Mouse (Mus musculus) intestine, postnatal 0 days (tissue): Measurements from ENCODE around the gene Ebi3. TPM values are rescaled to one million over a fixed set of nuclear protein-coding genes. Genes with fewer than 3 reads are reported as not detected.
"Not testable (repeated sequence)": the region's sequence is repeated elsewhere in the genome, so short reads cannot be mapped to it uniquely, and the experiment has no call there.

ENCODE experiments used
- ATAC-seq: fragments of 200-750 bp; cut with Nextera tagmentation; 2 replicates; pipeline ENCODE4 v1.8.0; 2017; ENCODE audit warnings: mild to moderate bottlenecking, moderate TSS enrichment, moderate library complexity
- H3K27ac ChIP-seq: fragments of 300-500 bp; sonication (generic); 2 replicates; pipeline ENCODE4 v1.5.1; 2014; ENCODE audit warnings: mild to moderate bottlenecking, low read depth, low read length, moderate library complexity
- H3K27me3 ChIP-seq: fragments of 300-500 bp; sonication (generic); replicated peaks from 2 replicates; pipeline ENCODE4 v1.6.1; 2014; ENCODE audit warnings: low read length, mixed read lengths; ENCODE audit not compliant: control insufficient read depth, insufficient read depth
- H3K36me3 ChIP-seq: fragments of 300-500 bp; sonication (generic); 2 replicates; pipeline ENCODE4 v1.6.1; 2014; ENCODE audit warnings: mild to moderate bottlenecking, moderate library complexity; ENCODE audit not compliant: control insufficient read depth, insufficient read depth
- H3K4me1 ChIP-seq: fragments of 300-500 bp; sonication (generic); replicated peaks from 2 replicates; pipeline ENCODE4 v1.6.1; 2014; ENCODE audit warnings: antibody characterized with exemption, low read length, mixed read lengths; ENCODE audit not compliant: control insufficient read depth, insufficient read depth
- H3K4me2 ChIP-seq: fragments of 300-500 bp; sonication (generic); replicated peaks from 2 replicates; pipeline ENCODE4 v1.6.1; 2014; ENCODE audit warnings: low read depth, mild to moderate bottlenecking, moderate library complexity
- H3K4me3 ChIP-seq: fragments of 300-500 bp; sonication (generic); 2 replicates; pipeline ENCODE4 v1.5.1; 2014; ENCODE audit warnings: low read depth, low read length
- H3K9ac ChIP-seq: fragments of 300-500 bp; sonication (generic); 2 replicates; pipeline ENCODE4 v1.6.1; 2014; ENCODE audit warnings: mild to moderate bottlenecking, low read depth, low read length
- H3K9me3 ChIP-seq: fragments of 300-500 bp; sonication (generic); 2 replicates; pipeline ENCODE4 v1.6.1; 2016; ENCODE audit warnings: mixed run types; ENCODE audit not compliant: control insufficient read depth
- CTCF ChIP-seq: sonication (generic); IDR thresholded peaks from 2 replicates; pipeline ENCODE4 v1.5.1; 2016; ENCODE audit warnings: low read depth, mild to moderate bottlenecking, control low read depth, antibody characterized with exemption, moderate library complexity
- WGBS: fragments of 180-500 bp; shearing (Covaris S2); extraction: QIAGEN DNeasy Blood & Tissue Kit; methylation state at CpG from one replicate; pipeline ENCODE4 v1.1.7; 2014; 5-methylcytosine and 5-hydroxymethylcytosine counted together
- polyA plus RNA-seq: library from polyadenylated mRNA; unstranded; fragments of >200 nt; fragmentation: Nextera tagmentation; extraction: Ambion mirVana; gene quantifications from 2 replicates; pipeline ENCODE4 v1.2.1, GENCODE M21; 2015

Ebi3 gene
- polyA plus RNA-seq, 1 experiment from 2014 or later: 1.5 TPM

- peak overlapping the region; percentile 72 for H3K4me3 ChIP-seq
- no peaks in the 10 kb centered on the region for H3K4me1 ChIP-seq
- no peaks in the 10 kb centered on the region for H3K27me3 ChIP-seq
- H3K36me3 ChIP-seq: no peaks in the 10 kb centered on the region
- 65% methylated on average over 2 of the region's 2 CpGs for WGBS
- H3K9ac ChIP-seq: peak overlapping the region; percentile 69; the same call in 1 of the 2 replicates
- no peak overlapping the region for H3K27ac ChIP-seq
- TF ChIP-seq CTCF: no peak
- peaks cover 4% of the 10 kb centered on the region; the same call in 1 of the 2 replicates for H3K9me3 ChIP-seq
- H3K4me2 ChIP-seq: peak overlapping the region; percentile 93
- no peak for ATAC-seq
Measured at GRCm38 (mm10) chr17:55932635-55933034, 19.8 kb upstream of the Ebi3 start.

DNA sequence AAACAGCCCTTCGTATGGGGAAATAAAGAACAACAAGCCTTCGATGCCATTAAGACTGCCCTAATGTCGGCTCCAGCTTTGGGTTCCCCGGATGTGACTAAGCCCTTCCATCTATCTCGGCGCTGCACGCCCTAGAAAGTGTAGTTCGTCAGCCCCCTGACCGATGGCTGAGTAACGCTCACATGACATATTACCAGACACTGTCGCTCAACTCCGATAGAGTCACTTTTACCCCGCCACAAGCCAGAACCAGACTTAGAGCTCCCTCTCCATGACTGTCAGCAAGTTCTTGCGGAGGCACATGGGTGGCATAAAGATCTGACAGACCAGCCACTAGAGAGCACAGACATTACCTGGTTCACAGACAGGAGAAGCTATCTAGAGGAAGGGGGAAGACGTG is 19.2 kb upstream of the Ebi3 start:
- Histone ChIP-seq H3K36me3 (no peaks in the 10 kb centered on the region), H3K27me3 (no peaks in the 10 kb centered on the region), H3K4me1 (no peaks in the 10 kb centered on the region), H3K9ac (no peak overlapping the region), H3K9me3 (peaks cover 4% of the 10 kb centered on the region; the same call in 1 of the 2 replicates), H3K4me3 (no peak overlapping the region), H3K4me2 (no peak overlapping the region; the same call in 1 of the 2 replicates), H3K27ac (no peak overlapping the region)
- ATAC-seq: no peak
- WGBS: 95% methylated on average over 15 of the region's 15 CpGs
- TF ChIP-seq CTCF: no peak

- not testable (repeated sequence) for H3K9me3 ChIP-seq, H3K27me3 ChIP-seq, H3K36me3 ChIP-seq, H3K9ac ChIP-seq, H3K4me1 ChIP-seq
- H3K4me3 ChIP-seq: peak overlapping the region; percentile 47
- ATAC-seq: peak; percentile 42
- 18% methylated on average over 10 of the region's 10 CpGs for WGBS
- H3K27ac ChIP-seq: peak overlapping the region; percentile 89
- peak overlapping the region; percentile 86 for H3K4me2 ChIP-seq
Measured at GRCm38 (mm10) chr17:55944387-55944865, 8.0 kb upstream of the Ebi3 start.

GRCm38 (mm10) chr17:55944866-55945682 is 7.4 kb upstream of the Ebi3 start:
- H3K4me2 ChIP-seq: peak overlapping the region; percentile 86
- 0% methylated on average over 56 of the region's 56 CpGs for WGBS
- peak overlapping the region; percentile 89 for H3K27ac ChIP-seq
- ATAC-seq: peak; percentile 97
- H3K9me3 ChIP-seq, H3K4me1 ChIP-seq, H3K27me3 ChIP-seq, H3K36me3 ChIP-seq: not testable (repeated sequence)
- H3K9ac ChIP-seq: peak overlapping the region; percentile 48
- peak overlapping the region; percentile 47 for H3K4me3 ChIP-seq

- no peak for ATAC-seq
- TF ChIP-seq CTCF: no peak
- Histone ChIP-seq H3K9ac (peak overlapping the region; percentile 48), H3K9me3 (no peaks in the 10 kb centered on the region), H3K27me3 (no peaks in the 10 kb centered on the region), H3K36me3 (no peaks in the 10 kb centered on the region), H3K4me1 (no peaks in the 10 kb centered on the region), H3K27ac (peak overlapping the region; percentile 89), H3K4me3 (peak overlapping the region; percentile 47), H3K4me2 (peak overlapping the region; percentile 86)
- 16% methylated on average over 5 of the region's 5 CpGs for WGBS
Measured at GRCm38 (mm10) chr17:55945696-55946095, 6.7 kb upstream of the Ebi3 start.

DNA sequence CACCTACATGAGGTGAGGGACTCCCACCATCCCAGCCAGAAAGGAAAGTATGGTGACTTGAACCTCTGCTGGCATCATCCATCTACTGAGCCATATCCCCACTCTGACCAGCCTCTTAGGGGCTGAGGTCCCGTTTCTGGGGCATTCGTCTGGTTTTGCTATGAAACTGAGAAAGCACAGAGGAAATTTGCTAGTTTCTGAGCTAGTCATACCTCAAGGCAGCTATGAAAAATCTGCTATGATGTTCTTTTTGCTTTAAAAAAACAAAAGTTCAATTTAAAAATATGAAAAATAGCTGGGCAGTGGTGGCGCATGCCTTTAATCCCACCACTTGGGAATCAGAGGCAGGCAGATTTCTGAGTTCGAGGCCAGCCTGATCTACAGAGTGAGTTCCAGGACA is 3.8 kb upstream of the Ebi3 start:
- Histone ChIP-seq H3K4me3 (no peak overlapping the region), H3K4me1 (no peaks in the 10 kb centered on the region), H3K4me2 (no peak overlapping the region), H3K27ac (no peak overlapping the region), H3K36me3 (no peaks in the 10 kb centered on the region), H3K9ac (no peak overlapping the region), H3K27me3 (no peaks in the 10 kb centered on the region), H3K9me3 (no peaks in the 10 kb centered on the region)
- WGBS: 82% methylated on average over 4 of the region's 4 CpGs
- ATAC-seq: no peak
- no peak for TF ChIP-seq CTCF
